Comparison of ENCODE assay signal across 10 mouse cellular contexts in the genomic region with DNA sequence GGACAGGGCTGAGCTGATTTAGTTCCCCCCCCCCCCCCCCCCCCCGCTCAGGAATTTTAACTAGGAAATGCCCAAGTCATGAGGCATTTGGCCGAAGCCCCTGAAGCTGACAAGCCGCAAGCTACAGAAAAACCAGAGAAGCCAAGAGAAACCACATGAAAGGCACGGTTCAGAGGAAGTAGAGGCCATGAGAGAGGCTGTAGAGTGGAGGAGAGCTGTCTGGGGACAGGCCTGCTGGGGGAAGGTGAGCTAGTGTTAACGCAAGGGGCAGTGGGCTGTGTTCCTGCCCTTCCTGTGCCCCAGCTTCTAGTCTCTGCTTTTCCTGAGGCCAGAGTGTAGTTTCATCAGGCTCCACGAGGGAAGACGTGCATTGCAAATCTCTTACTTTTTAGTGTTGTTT. TPM values are rescaled to one million over a fixed set of nuclear protein-coding genes. Genes with fewer than 3 reads are reported as not detected.
DNase-seq lines count a peak whose midpoint lies in the region; ATAC-seq lines count a peak whose summit lies in the region.
"Had no signal": no experiment of that assay in that cellular context is flagged by ENCODE, and none has a peak within 500 bp of the region (broad histone marks: within the 10 kb centered on the region; RNA-seq: fewer than 3 reads in every experiment).

No protein-coding gene starts in this region.

- no peak overlapping the region for H3K4me3 ChIP-seq in heart, embryonic 11.5 days (ENCODE audit: low read depth, low read length)
- H3K4me3 ChIP-seq in midbrain, embryonic 10.5 days: no peak overlapping the region
- H3K4me3 ChIP-seq in midbrain, embryonic 13.5 days (replicated peaks): no peak overlapping the region
- H3K4me3 ChIP-seq in stomach, embryonic 16.5 days (replicated peaks; ENCODE audit: low read length): no peak overlapping the region
- H3K4me3 ChIP-seq: liver, embryonic 15.5 days had no signal

- no peak overlapping the region for H3K9ac ChIP-seq in heart, embryonic 11.5 days (ENCODE audit: low read depth, low read length)
- H3K9ac ChIP-seq in midbrain, embryonic 13.5 days (replicated peaks): no peak overlapping the region
- H3K9ac ChIP-seq in stomach, embryonic 16.5 days (ENCODE audit: low read length): peak overlapping the region; percentile 56
- H3K9ac ChIP-seq: forebrain, postnatal 0 days; liver, embryonic 15.5 days had no signal

- no peaks in the 10 kb centered on the region for H3K36me3 ChIP-seq in heart, embryonic 11.5 days (ENCODE audit: control insufficient read depth, insufficient read depth, low read length)
- no peaks in the 10 kb centered on the region for H3K36me3 ChIP-seq in midbrain, embryonic 10.5 days
- H3K36me3 ChIP-seq in midbrain, embryonic 13.5 days: no peaks in the 10 kb centered on the region
- no peaks in the 10 kb centered on the region for H3K36me3 ChIP-seq in stomach, embryonic 16.5 days (ENCODE audit: control insufficient read depth, insufficient read depth, low read length)
- H3K36me3 ChIP-seq: liver, embryonic 15.5 days had no signal

- H3K4me1 ChIP-seq in heart, embryonic 11.5 days (ENCODE audit: control insufficient read depth, insufficient read depth, low read length): peaks cover 27% of the 10 kb centered on the region
- peaks cover 27% of the 10 kb centered on the region for H3K4me1 ChIP-seq in midbrain, embryonic 10.5 days
- peaks cover 34% of the 10 kb centered on the region for H3K4me1 ChIP-seq in midbrain, embryonic 13.5 days (replicated peaks)
- peaks cover 24% of the 10 kb centered on the region for H3K4me1 ChIP-seq in stomach, embryonic 16.5 days (ENCODE audit: control insufficient read depth, insufficient read depth, low read length)

- no peaks in the 10 kb centered on the region for H3K9me3 ChIP-seq in heart, embryonic 11.5 days (replicated peaks; ENCODE audit: control insufficient read depth, low read length)
- H3K9me3 ChIP-seq in midbrain, embryonic 10.5 days (replicated peaks): no peaks in the 10 kb centered on the region
- H3K9me3 ChIP-seq in midbrain, embryonic 13.5 days: no peaks in the 10 kb centered on the region
- no peaks in the 10 kb centered on the region for H3K9me3 ChIP-seq in stomach, embryonic 16.5 days (replicated peaks; ENCODE audit: control insufficient read depth, low read length)
- H3K9me3 ChIP-seq: liver, embryonic 15.5 days had no signal

- H3K4me2 ChIP-seq in heart, embryonic 11.5 days: 0 out of 2 replicates have a peak overlapping the region, but pooled peaks have one; percentile 1
- H3K4me2 ChIP-seq in midbrain, embryonic 13.5 days (replicated peaks): no peak overlapping the region
- no peak overlapping the region for H3K4me2 ChIP-seq in stomach, embryonic 16.5 days (ENCODE audit: low read depth, low read length)
- H3K4me2 ChIP-seq: liver, embryonic 15.5 days had no signal

- peak overlapping the region; percentile 48 for H3K27ac ChIP-seq in heart, embryonic 11.5 days (ENCODE audit: low read depth, low read length)
- peak overlapping the region; percentile 6; the same call in 1 of the 2 replicates for H3K27ac ChIP-seq in midbrain, embryonic 10.5 days (replicated peaks)
- H3K27ac ChIP-seq in midbrain, embryonic 13.5 days: no peak overlapping the region
- peak overlapping the region; percentile 47; the same call in 1 of the 2 replicates for H3K27ac ChIP-seq in stomach, embryonic 16.5 days (ENCODE audit: low read length)
- H3K27ac ChIP-seq: liver, embryonic 15.5 days had no signal

- 24% methylated on average over 6 of the region's 7 CpGs for WGBS in heart, embryonic 11.5 days (ENCODE audit: insufficient replicate concordance)
- 67% methylated on average over 7 of the region's 7 CpGs for WGBS in midbrain, embryonic 10.5 days
- WGBS in midbrain, embryonic 13.5 days: 59% methylated on average over 7 of the region's 7 CpGs
- WGBS in stomach, embryonic 16.5 days: 22% methylated on average over 7 of the region's 7 CpGs

- no peaks in the 10 kb centered on the region for H3K27me3 ChIP-seq in heart, embryonic 11.5 days (ENCODE audit: control insufficient read depth, insufficient read depth, low read length)
- H3K27me3 ChIP-seq in midbrain, embryonic 10.5 days (ENCODE audit: low read depth, poor library complexity, severe bottlenecking): no peaks in the 10 kb centered on the region
- H3K27me3 ChIP-seq in midbrain, embryonic 13.5 days: no peaks in the 10 kb centered on the region
- H3K27me3 ChIP-seq in stomach, embryonic 16.5 days (ENCODE audit: control insufficient read depth, insufficient read depth, low read length): no peaks in the 10 kb centered on the region

- DNase-seq in heart, postnatal 4 days: no peak
- no peak for DNase-seq in midbrain, embryonic 10.5 days (ENCODE audit: low spot score)
- peak; percentile 44 for DNase-seq in kidney, postnatal 14 days
- no peak for DNase-seq in thymus, postnatal 4 days
- DNase-seq in thymus, postnatal 25 days: no peak
- DNase-seq: forebrain, postnatal 0 days had no signal

- no peak for ATAC-seq in heart, embryonic 11.5 days (replicated peaks; ENCODE audit: insufficient number of reproducible peaks, low FRiP score, low TSS enrichment)
- ATAC-seq in midbrain, embryonic 13.5 days: no peak
- no peak for ATAC-seq in stomach, embryonic 16.5 days (ENCODE audit: insufficient read depth, low FRiP score)
- ATAC-seq: forebrain, postnatal 0 days had no signal

RNA-seq across cellular contexts. Expression of gene Rere, which starts 11.8 kb away (rescaled TPM):
- 26.0 and 29.1 TPM in 2 replicates for polyA plus RNA-seq in heart, embryonic 11.5 days (2014; fragmentation: Nextera tagmentation; extraction: Ambion mirVana)
- 10 to 100 TPM; 70.0 to 72.5 TPM for total RNA-seq in heart, postnatal 4 days (2021)
- 24.5 and 30.7 TPM in 2 replicates for polyA plus RNA-seq in midbrain, embryonic 10.5 days (2016; fragmentation: Nextera tagmentation; extraction: Ambion mirVana)
- 42.4 and 43.6 TPM in 2 replicates for polyA plus RNA-seq in midbrain, embryonic 13.5 days (2015; fragmentation: Nextera tagmentation; extraction: Ambion mirVana)
- polyA plus RNA-seq in stomach, embryonic 16.5 days (2015; fragmentation: Nextera tagmentation; extraction: Ambion mirVana): 19.4 and 23.1 TPM in 2 replicates

RNA-seq across cellular contexts. Expression of gene Eno1, which starts 33.2 kb away (rescaled TPM):
- polyA plus RNA-seq in heart, embryonic 11.5 days (2014; fragmentation: Nextera tagmentation; extraction: Ambion mirVana): 2,057 and 2,150 TPM in 2 replicates
- total RNA-seq in heart, postnatal 4 days (2021): 100 to 1,000 TPM; 303 to 307 TPM
- polyA plus RNA-seq in midbrain, embryonic 10.5 days (2016; fragmentation: Nextera tagmentation; extraction: Ambion mirVana): 2,531 and 3,331 TPM in 2 replicates
- 945 and 955 TPM in 2 replicates for polyA plus RNA-seq in midbrain, embryonic 13.5 days (2015; fragmentation: Nextera tagmentation; extraction: Ambion mirVana)
- 1,435 and 1,468 TPM in 2 replicates for polyA plus RNA-seq in stomach, embryonic 16.5 days (2015; fragmentation: Nextera tagmentation; extraction: Ambion mirVana)
